Mouse (Mus musculus) right cerebral cortex, postnatal 14 days (tissue): ENCODE results near the gene Cradd.

ENCODE experiments used
- DNase-seq: peaks from one replicate; pipeline ENCODE4 v3.0.0; 2022

The Cradd gene

GRCm38 (mm10) chr10:95194776-95195175 lies 129.2 kb downstream of the Cradd start:
- DNase-seq, result no peak

GRCm38 (mm10) chr10:95193875-95194281 lies 130.1 kb downstream of the Cradd start:
- no peak for DNase-seq

- DNase-seq, result no peak
Observed at GRCm38 (mm10) chr10:95191881-95192280, 132.1 kb downstream of the Cradd start.

GRCm38 (mm10) chr10:95191151-95191655 lies 132.7 kb downstream of the Cradd start:
- DNase-seq, result no peak

GRCm38 (mm10) chr10:95189550-95190211 lies 134.3 kb downstream of the Cradd start:
- no peak for DNase-seq

GRCm38 (mm10) chr10:95184210-95184609 lies 139.7 kb downstream of the Cradd start:
- no peak for DNase-seq

- peak; percentile 74 for DNase-seq
Observed at GRCm38 (mm10) chr10:95183051-95183450, 140.9 kb downstream of the Cradd start.

- no peak for DNase-seq
Observed at GRCm38 (mm10) chr10:95182405-95182804, 141.5 kb downstream of the Cradd start.

- peak; percentile 44 for DNase-seq
Observed at GRCm38 (mm10) chr10:95181553-95181952, 142.4 kb downstream of the Cradd start.

- no peak for DNase-seq
Observed at GRCm38 (mm10) chr10:95180900-95181299, 143.0 kb downstream of the Cradd start.

- DNase-seq, result no peak
Observed at GRCm38 (mm10) chr10:95180177-95180576, 143.8 kb downstream of the Cradd start.

- no peak for DNase-seq
Observed at GRCm38 (mm10) chr10:95178785-95179184, 145.1 kb downstream of the Cradd start.

- no peak for DNase-seq
Observed at GRCm38 (mm10) chr10:95175423-95176120, 148.4 kb downstream of the Cradd start.

GRCm38 (mm10) chr10:95174260-95174659 lies 149.7 kb downstream of the Cradd start:
- no peak for DNase-seq

- no peak for DNase-seq
Observed at GRCm38 (mm10) chr10:95170721-95171354, 153.1 kb downstream of the Cradd start.

- DNase-seq, result no peak
Observed at GRCm38 (mm10) chr10:95164949-95165348, 159.0 kb downstream of the Cradd start.

- DNase-seq, result no peak
Observed at GRCm38 (mm10) chr10:95162691-95163374, 161.1 kb downstream of the Cradd start.

- DNase-seq, result no peak
Observed at GRCm38 (mm10) chr10:95159675-95160256, 164.2 kb downstream of the Cradd start.

GRCm38 (mm10) chr10:95156410-95156809 lies 167.5 kb downstream of the Cradd start:
- no peak for DNase-seq

GRCm38 (mm10) chr10:95154675-95155074 lies 169.3 kb downstream of the Cradd start:
- DNase-seq, result no peak

GRCm38 (mm10) chr10:95153224-95153623 lies 170.7 kb downstream of the Cradd start:
- DNase-seq, result no peak

GRCm38 (mm10) chr10:95152503-95152989 lies 171.4 kb downstream of the Cradd start:
- DNase-seq, result no peak
